Mouse (Mus musculus) spleen, embryonic (tissue): ENCODE data around the gene Fndc11.

Experiments
- CTCF ChIA-PET: fragments of 350-600 bp; sonication (Branson Sonifier 250); formaldehyde crosslinking; loops from one replicate; lab custom pipeline; 2022; lab: Charles Lee

The Fndc11 gene

GRCm38 (mm10) chr2:181218881-181219485 is 830 bp upstream of the Fndc11 start:
- CTCF ChIA-PET: interaction anchor here (0.6 kb wide), 1 partner anchor 77 kb away, joined by 16 read pairs; no protein-coding TSS in a partner anchor

DNA sequence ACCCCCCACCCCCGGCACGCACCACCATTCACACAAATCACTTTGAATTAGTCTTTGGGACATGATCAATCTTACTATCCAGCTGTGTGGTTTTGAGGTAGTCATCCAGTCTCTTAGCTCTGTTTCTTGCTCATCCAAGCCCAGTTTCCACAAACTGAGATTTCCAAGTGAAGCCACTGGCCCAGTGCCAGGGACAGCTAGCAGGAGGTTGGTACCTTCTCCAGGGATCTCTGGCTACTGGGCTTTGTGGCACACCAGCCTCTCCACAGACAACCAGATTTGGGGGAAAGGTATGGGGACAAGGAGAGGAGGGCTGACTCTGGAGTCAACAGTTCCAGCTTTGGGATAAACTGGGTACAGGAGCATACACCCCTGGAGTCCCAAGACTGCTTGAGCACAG is 548 bp downstream of the Fndc11 start:
- CTCF ChIA-PET: interaction anchor here (0.8 kb wide), 1 partner anchor 33 kb away, joined by 3 read pairs; the partner anchor contains the start of gene Ppdpf

GRCm38 (mm10) chr2:181224994-181225393 is 5.2 kb downstream of the Fndc11 start:
- CTCF ChIA-PET: no interaction called here

DNA sequence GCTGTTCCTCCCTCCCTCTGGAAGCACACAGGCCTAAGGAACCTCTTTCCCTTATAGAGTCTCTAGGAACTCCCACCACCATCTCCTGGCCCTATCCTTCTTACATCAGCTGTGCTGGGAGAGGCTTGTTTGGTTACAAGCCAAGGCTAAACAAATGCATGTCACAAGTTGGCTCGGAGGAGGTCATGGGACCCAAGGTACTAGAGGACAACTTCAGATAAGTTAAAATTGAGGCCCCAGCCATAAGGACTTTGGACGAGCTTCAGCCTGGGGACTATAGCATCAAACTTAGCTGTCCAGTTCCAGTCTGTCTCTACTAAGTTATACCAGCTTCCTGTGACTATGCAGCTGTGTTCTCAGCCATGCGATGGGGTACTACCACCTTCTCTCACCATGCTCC is 7.3 kb downstream of the Fndc11 start:
- CTCF ChIA-PET: no interaction called here

GRCm38 (mm10) chr2:181228335-181228734 is 8.5 kb downstream of the Fndc11 start:
- CTCF ChIA-PET: interaction anchor here (0.6 kb wide), 1 partner anchor 103 kb away, joined by 9 read pairs; no protein-coding TSS in a partner anchor

GRCm38 (mm10) chr2:181231171-181231570 is 11.4 kb downstream of the Fndc11 start:
- CTCF ChIA-PET: no interaction called here

GRCm38 (mm10) chr2:181233443-181233842 is 13.6 kb downstream of the Fndc11 start:
- CTCF ChIA-PET: no interaction called here

- CTCF ChIA-PET: no interaction called here
Observed at GRCm38 (mm10) chr2:181234680-181235079, 14.9 kb downstream of the Fndc11 start.

DNA sequence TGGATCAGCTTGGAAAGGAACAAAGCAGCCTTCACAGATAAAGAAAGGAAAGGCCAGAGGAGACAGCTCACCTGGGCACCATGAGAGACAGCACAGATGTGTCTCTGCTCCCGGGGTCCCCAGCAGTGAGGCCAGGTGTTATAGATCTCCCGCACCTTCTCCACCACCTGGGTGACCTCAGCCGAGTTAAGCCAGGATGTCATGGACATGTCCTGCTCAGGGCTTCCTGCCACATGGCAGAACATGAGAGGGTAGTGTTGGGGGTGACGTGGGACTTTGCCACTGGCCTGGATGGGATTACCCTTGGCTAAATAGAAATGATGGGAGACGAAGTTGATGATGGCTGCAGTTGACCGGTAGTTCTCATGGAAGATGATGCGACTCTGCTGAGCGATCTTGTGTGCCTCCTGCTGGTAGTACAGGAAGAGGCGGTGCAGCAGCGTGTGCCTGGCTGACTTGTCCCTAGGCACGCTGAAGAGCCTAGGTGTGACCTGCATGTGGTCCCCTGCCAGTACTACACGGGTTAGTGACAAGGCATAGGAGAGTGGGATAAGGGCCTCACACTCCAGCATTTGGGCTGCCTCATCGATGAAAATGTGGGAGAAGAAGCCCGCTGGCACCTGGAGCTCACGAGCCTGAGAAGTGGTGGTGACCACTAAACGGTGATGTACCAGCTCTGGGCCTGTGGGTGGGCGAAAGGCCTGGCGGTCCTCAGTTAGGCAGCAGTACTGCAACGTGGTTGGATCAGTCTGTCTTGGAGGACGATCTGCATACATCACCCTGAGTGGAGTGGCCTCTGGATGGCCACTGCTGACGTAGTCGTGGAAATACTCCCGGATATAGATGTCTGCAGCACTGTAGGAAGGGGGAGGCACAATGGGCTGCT is 16.1 kb downstream of the Fndc11 start:
- CTCF ChIA-PET: no interaction called here

GRCm38 (mm10) chr2:181237251-181238014 is 17.6 kb downstream of the Fndc11 start:
- CTCF ChIA-PET: interaction anchor here (0.5 to 0.8 kb wide), 3 partner anchors 48 to 326 kb away, joined by 3 to 4 read pairs (median 4); no protein-coding TSS in a partner anchor

DNA sequence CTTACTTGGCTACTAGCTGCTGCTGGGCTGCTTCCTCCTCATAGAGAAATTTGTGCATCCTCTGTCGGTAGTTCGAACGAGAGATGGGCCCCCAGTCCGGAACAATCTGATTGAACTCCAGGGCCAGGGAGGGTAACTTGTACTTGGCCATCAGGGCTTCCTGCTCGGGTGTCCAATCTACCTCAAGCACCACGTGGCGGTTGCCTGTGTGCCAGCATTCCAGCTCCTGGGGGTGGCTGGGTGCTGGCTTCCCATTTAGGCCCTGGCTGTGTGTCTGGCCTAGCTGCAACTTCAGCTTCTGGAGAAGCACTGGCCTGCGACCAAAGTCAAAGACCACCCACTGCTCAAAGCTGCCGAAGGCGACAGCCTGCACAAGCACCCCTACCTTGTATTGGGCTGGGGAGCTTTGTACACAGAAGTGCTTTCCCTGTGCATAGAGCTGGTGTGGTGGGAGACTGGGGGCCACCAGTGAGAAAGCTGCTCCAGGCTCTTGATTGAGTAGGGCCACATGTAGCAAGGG is 18.3 kb downstream of the Fndc11 start:
- CTCF ChIA-PET: interaction anchor here (0.6 to 0.8 kb wide), 2 partner anchors 49 to 325 kb away, joined by 3 to 4 read pairs; no protein-coding TSS in a partner anchor

- CTCF ChIA-PET: no interaction called here
Observed at GRCm38 (mm10) chr2:181238861-181239260, 19.0 kb downstream of the Fndc11 start.

GRCm38 (mm10) chr2:181239261-181239660 is 19.4 kb downstream of the Fndc11 start:
- CTCF ChIA-PET: no interaction called here

- CTCF ChIA-PET: no interaction called here
Observed at GRCm38 (mm10) chr2:181240806-181241440, 21.1 kb downstream of the Fndc11 start.

DNA sequence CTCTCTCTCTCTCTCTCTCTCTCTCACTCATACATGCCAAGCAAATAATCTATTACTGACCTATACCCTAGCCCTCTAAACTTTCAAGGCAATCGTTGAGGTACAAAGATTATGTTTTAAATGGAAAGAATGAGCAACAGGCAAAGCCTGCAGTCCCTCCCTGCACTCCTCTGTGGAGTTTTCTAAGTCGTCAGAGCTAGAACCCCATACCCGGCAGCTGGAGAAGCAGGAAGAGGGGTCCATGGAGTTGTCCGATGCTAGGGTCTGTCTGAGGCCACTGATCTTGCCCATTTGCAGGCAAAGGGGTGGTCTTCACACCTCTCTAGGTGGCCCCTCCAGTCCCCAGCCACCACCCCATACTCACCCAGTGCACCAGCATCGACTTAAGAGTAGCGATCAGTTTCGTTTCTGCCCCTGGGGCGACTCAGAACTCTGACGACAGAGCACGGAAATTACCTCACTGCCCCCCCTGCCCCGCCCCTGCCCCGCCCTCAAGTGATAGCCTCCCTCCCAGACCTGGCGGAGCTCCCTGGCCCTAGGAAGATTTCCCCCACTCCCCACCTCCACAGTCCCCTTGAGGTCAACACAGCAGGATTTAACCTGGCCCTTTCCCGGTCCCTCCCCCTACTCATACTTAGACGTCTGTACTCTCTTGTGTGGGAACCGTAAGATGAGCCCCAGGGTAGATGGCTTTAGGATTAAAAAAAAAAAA is 21.9 kb downstream of the Fndc11 start, which contains the start of gene Helz2:
TSS of gene Helz2 (minus strand) at position 426 of the 712 bp plus-strand sequence.
- CTCF ChIA-PET: no interaction called here

DNA sequence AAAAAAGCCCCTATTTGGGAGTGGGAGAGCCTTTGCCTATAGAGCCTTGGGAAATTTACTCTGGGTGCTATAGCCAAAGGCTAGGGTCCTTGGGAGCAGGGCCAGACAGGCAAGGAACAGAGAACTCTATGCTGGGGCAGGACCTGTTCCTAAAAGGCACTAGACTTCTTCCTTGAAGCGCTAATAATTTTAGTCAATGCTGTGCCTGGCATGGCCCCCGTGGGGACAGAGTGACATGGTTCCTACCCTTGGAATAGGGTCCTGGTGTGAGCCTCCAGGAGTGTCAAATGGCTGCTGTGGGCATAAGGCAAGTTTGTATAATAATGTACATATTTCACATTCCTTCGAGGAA is 22.5 kb downstream of the Fndc11 start:
- CTCF ChIA-PET: no interaction called here

DNA sequence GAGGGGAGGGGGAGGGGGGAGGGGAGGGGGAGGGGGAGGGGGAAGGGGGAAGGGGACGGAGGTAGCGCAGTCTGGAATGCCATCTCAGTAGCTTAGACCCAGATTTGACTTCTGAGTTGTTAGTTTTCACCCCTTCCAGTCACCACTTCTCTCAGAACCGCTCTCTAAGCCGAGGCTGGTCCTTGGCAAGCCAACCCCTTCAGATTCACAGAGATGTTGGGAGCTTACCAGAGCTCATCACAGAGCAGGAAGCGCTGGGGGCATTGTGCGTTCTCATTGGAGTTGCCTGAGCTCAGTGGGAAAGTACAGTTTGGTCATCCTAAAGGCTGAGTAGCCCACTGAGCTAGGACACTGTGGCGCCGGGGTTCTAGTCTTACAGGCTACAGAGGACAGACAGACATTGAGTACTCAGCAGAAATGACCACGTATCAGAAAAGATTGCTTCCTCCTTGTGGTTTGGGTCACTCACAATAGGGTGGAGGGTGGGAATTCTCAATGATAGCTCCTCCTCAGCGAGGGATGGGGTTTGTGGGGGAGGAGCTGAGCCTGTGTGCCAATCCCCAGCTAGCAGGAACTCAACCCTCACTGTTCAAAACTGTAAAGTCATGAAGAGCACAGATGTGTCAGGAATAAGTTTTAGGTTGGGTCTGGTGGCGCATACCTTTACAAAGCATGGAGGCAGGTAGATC is 24.0 kb downstream of the Fndc11 start:
- CTCF ChIA-PET: interaction anchor here (0.6 to 0.7 kb wide), 2 partner anchors 75 to 86 kb away, joined by 3 read pairs; no protein-coding TSS in a partner anchor

- CTCF ChIA-PET: no interaction called here
Observed at GRCm38 (mm10) chr2:181245031-181245430, 25.2 kb downstream of the Fndc11 start.

DNA sequence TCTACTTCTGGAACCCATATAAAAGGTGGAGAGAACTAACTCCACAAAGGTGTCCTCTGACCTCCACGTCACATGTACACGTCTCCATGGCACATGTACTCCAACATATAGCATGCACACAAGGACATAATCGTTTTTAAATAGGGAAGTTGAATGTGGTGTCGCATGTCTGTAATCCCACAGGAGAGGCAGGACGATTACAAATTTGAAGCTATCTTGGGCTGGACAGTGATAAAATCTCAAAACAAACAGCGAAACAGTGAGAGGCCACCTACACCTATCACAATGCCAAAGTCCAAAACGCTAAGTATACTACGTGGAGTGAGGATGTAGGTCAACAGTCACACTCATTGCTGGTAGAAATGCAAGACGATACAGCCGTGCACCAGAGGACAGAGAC is 29.4 kb downstream of the Fndc11 start:
- CTCF ChIA-PET: no interaction called here

GRCm38 (mm10) chr2:181251841-181252240 is 32.0 kb downstream of the Fndc11 start:
- CTCF ChIA-PET: no interaction called here
